Mouse (Mus musculus) skeletal muscle tissue, adult 2 months (tissue): Measurements from ENCODE around the gene Tcl1b1.
"Not testable (repeated sequence)": the region's sequence is repeated elsewhere in the genome, so short reads cannot be mapped to it uniquely, and the experiment has no call there.

Experiments
- DNase-seq: peaks from one replicate; pipeline ENCODE4 v3.0.0-alpha.2; 2012; ENCODE audit warnings: low read depth, low spot score

Tcl1b1 gene

DNA sequence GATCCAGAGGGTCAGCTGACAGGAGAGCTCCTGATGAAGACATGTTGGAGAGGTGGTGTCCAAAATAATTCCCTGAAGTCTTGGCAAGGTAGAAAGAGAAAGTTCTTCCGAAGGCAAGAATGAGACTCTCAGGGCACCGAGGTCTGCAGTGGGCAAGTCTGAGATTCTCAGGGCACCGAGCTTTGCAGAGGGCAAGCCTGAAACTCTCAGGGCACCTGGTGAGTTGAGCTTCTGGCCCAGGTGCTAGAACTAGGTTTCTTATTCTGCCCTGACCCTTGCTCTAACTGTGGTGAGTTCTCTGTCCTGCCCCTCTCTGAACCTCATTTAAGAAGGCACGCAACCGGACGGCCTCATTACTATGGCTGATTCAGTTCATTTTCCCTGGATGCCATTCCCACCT lies 31.3 kb downstream of the Tcl1b1 start, which contains the start of gene Tcl1b3:
Tcl1b3 (plus strand) TSS at position 301 of the 400 bp plus-strand sequence.
- not testable (repeated sequence) for DNase-seq

DNA sequence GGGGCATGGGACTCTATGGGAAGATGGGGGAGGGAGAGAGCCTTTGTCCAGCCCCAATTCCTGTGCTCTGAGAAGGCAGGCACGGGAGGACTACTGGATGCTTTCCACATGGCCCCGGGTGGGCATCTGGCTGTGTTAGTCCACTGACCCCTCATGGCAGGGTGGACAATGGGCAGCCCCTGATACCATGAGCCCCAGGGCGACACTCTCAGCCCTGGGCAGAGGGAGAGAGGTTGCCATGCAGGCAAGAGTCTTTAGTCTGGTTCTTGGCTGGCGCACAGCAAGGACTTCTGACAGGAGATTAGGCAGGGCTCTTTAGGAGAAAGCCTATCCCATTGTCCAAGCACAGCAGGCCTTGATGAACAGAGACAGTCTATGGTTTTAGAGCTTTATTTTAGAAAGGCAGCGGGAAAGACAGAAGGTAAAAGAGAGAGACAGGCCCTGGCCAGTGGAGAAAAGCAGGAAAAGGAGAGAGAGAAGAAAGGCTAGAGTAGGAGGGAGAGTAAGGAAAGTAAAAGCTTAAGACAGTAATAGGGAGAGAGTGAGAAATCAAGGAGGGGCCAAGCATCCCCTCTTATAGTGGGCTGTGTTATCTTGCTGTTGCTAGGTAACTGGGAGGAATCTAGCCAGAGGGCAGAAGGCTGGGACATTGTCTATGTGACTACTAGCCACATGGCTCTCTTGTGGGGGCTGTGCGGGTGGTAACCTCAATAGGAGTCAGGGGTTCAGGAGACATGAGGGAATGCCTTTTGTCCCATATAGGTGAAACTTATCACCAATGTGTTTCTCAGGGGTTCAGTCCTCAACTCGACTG lies 40.4 kb downstream of the Tcl1b1 start:
- not testable (repeated sequence) for DNase-seq

DNA sequence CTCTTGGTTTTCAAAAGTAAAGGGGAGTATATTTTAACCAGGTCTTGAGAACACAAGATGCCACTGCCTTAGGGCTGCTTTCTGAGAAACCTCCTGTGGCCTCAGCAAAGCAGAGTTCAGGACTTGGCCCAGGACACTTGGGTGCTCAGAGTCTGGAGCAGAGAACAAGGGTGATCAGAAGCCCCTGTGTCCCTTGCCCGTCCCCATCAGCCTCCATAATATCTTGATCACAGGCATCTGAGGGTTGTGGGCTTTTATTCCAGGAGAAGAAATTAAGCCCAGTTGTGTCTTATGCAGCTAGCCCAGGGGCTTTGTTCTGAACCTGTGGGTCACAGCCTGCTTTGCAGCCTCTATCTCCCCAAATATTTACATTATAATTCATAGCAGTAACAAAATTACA lies 42.2 kb downstream of the Tcl1b1 start, which contains the start of gene Tcl1b4:
Tcl1b4 (plus strand) TSS at position 301 of the 400 bp plus-strand sequence.
- DNase-seq: not testable (repeated sequence)

DNA sequence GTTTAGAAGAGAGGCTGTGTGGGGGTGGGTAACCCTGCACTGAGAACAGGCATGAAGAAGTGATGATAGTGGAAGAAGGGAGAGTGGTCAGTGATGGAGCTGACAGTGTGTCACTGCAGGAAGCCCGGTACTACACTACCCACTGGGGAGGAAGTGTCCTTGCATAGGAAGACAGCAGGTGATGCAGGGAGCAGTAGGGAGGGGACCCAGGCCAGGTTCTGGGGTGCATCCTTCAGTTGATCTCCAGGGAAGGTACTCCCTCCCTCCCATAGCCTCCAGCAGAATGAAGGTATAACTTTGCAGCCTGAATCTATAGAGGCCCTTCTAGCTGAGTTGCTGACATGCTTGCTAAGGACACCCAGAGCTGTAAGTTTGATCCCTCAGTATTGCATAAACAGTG lies 47.6 kb downstream of the Tcl1b1 start:
- no peak for DNase-seq

DNA sequence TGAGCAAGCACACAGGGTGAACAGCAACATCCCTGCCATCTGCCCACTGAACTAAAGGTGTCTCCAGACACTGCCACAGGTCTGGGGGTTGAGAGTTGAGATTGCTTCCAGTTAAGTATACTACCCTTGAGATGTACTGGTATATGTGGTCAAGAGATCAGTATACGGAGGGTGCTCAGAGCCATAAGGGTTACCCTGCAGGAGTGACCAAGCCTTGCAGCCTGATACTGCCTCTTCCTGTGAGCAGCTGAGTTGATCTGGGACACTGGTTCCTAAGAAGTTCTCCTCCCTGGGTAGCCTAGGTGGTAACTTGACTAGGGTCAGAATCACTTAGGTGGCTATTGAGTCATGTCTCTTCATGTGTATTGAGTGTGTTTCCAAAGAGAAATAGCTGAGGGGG lies 49.0 kb downstream of the Tcl1b1 start:
- no peak for DNase-seq

DNA sequence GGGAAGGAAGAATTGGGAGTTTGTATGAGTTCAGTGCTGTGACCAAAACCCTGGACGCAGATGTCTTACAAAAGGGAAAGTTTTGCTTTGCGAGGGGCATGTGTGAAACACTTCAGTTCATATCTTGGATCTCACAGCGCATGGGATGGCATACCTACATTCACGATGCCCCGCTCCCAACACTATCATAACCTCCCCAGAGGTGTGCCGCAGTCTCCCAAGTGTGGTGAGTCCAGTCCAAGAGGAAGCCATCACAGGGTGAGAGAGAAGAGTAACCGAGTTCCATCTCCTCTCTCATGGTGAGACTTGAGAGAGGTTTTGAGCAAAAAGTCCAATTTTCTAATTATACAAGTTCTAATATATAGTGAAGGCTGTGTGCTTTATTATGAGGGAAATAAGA lies 49.7 kb downstream of the Tcl1b1 start:
- DNase-seq: no peak
